Mouse (Mus musculus) liver, embryonic 15.5 days (tissue): ENCODE measurements around the gene Socs2. TPM values are rescaled to one million over a fixed set of nuclear protein-coding genes. Genes with fewer than 3 reads are reported as not detected.

ENCODE experiments used
- ATAC-seq: fragments of 200-750 bp; cut with Nextera tagmentation; 2 replicates; pipeline ENCODE4 v1.8.0; 2017; ENCODE audit warnings: moderate number of reproducible peaks, mild to moderate bottlenecking, moderate library complexity; ENCODE audit not compliant: insufficient read depth
- H3K27ac ChIP-seq: fragments of 300-500 bp; sonication (generic); replicated peaks from 2 replicates; pipeline ENCODE4 v1.5.1; 2015; ENCODE audit warnings: mild to moderate bottlenecking, inconsistent platforms
- H3K27me3 ChIP-seq: fragments of 300-500 bp; sonication (generic); 2 replicates; pipeline ENCODE4 v1.6.1; 2015; ENCODE audit warnings: mild to moderate bottlenecking, inconsistent platforms
- H3K36me3 ChIP-seq: fragments of 300-500 bp; sonication (generic); replicated peaks from 2 replicates; pipeline ENCODE4 v1.6.1; 2015; ENCODE audit warnings: moderate library complexity, mild to moderate bottlenecking, inconsistent platforms
- H3K4me1 ChIP-seq: fragments of 300-500 bp; sonication (generic); replicated peaks from 2 replicates; pipeline ENCODE4 v1.6.1; 2015; ENCODE audit warnings: inconsistent platforms
- H3K4me2 ChIP-seq: fragments of 300-500 bp; sonication (generic); 2 replicates; pipeline ENCODE4 v1.6.1; 2015; ENCODE audit warnings: moderate library complexity, mild to moderate bottlenecking, inconsistent platforms
- H3K4me3 ChIP-seq: fragments of 300-500 bp; sonication (generic); replicated peaks from 2 replicates; pipeline ENCODE4 v1.5.1; 2015; ENCODE audit warnings: mild to moderate bottlenecking, inconsistent platforms
- H3K9ac ChIP-seq: fragments of 300-500 bp; sonication (generic); 2 replicates; pipeline ENCODE4 v1.6.1; 2015; ENCODE audit warnings: moderate library complexity, mild to moderate bottlenecking, inconsistent platforms
- H3K9me3 ChIP-seq: fragments of 300-500 bp; sonication (generic); replicated peaks from 2 replicates; pipeline ENCODE4 v1.6.1; 2016; ENCODE audit warnings: inconsistent platforms
- WGBS: fragments of 180-500 bp; shearing (Covaris S2); methylation state at CpG from one replicate; pipeline ENCODE4 v1.1.7; 2015; ENCODE audit warnings: mixed read lengths; ENCODE audit not compliant: insufficient replicate concordance; 5-methylcytosine and 5-hydroxymethylcytosine counted together
- polyA plus RNA-seq: library from polyadenylated mRNA; unstranded; fragments of >200 nt; fragmentation: Nextera tagmentation; extraction: Ambion mirVana; gene quantifications from 2 replicates; pipeline ENCODE4 v1.2.1, GENCODE M21; 2015

Gene Socs2
- polyA plus RNA-seq, 1 experiment from 2014 or later = 6.0 TPM

DNA sequence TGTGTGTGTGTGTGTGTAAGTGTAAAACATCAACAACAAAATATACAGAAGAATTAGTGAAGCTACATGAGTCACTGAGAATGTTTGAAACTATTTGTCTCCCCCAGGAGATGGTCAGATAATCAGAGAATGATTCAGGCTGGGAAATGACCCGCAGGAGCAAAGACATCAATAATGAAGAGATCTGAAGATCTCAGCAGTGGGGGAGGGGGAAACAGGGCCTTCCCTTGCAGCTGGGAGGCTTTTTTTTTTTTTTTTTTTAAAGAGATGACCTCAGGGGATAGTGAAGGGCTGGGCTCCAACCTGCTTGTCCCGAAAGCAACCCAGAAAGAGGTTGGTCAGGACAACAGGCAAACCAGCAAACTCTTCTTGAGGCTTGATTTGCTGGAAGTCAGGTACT is 54.7 kb downstream of the Socs2 start:
- no peak overlapping the region for H3K9ac ChIP-seq
- H3K4me2 ChIP-seq = no peak overlapping the region
- no peak overlapping the region for H3K27ac ChIP-seq
- no peaks in the 10 kb centered on the region for H3K27me3 ChIP-seq
- WGBS = 33% methylated on average over 2 of the region's 2 CpGs
- no peaks in the 10 kb centered on the region for H3K4me1 ChIP-seq
- no peak overlapping the region for H3K4me3 ChIP-seq
- no peaks in the 10 kb centered on the region for H3K9me3 ChIP-seq
- H3K36me3 ChIP-seq = no peaks in the 10 kb centered on the region
- no peak for ATAC-seq

DNA sequence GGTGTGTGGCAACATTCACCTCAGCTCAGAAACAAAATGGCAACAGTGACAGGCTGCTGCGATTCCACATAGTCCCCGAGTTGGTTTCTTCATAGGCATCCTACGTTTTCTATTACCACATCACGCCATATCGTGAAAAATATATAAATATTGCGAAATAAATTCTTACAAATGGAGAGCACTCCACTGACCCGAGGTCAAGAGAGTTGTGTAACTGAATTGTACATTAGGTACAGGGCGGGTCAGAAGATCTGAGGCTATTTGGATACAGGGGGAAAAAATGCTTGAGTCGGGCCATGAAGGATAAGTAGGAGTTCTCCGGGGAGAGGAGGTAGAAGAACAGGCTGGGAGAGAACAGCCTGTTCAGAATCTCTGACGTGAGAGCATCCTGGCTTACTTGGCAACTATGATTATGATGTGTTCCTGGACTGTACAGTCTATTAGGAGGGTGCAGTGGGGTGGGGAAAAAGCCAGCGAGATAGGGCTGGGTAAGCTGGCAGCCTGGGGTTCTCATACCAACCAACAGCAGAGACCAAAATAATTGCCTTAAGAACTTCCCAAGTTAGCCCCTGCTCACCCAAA is 55.6 kb downstream of the Socs2 start:
- H3K9ac ChIP-seq = no peak overlapping the region
- H3K27me3 ChIP-seq = no peaks in the 10 kb centered on the region
- no peak overlapping the region for H3K27ac ChIP-seq
- ATAC-seq = no peak
- H3K4me2 ChIP-seq = no peak overlapping the region
- H3K36me3 ChIP-seq = no peaks in the 10 kb centered on the region
- no peaks in the 10 kb centered on the region for H3K9me3 ChIP-seq
- WGBS = 62% methylated on average over 12 of the region's 12 CpGs
- H3K4me3 ChIP-seq = no peak overlapping the region
- H3K4me1 ChIP-seq = no peaks in the 10 kb centered on the region

DNA sequence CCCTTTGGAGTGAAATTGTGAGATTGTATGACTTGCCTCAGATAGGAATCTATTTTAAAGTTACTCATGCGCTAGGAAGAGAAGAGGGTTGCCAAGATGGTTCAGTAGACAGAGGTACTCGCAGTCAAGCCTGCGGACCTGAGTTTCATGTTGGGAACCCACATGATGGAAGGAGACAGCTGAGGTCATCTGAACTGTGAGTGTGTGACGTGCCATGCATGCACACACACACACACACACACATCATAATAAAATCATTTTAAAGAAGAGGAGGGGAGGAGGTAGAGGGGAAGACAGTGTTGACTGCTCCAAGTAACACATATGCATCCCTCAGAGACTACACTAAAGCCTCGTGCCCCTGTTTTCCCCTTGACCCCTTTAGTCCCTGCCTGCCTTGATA is 56.9 kb downstream of the Socs2 start:
- Histone ChIP-seq H3K9me3 (no peaks in the 10 kb centered on the region), H3K27ac (no peak overlapping the region), H3K9ac (no peak overlapping the region), H3K27me3 (no peaks in the 10 kb centered on the region), H3K4me3 (no peak overlapping the region), H3K4me1 (no peaks in the 10 kb centered on the region), H3K4me2 (no peak overlapping the region), H3K36me3 (no peaks in the 10 kb centered on the region)
- 79% methylated on average over 5 of the region's 5 CpGs for WGBS
- ATAC-seq = no peak

DNA sequence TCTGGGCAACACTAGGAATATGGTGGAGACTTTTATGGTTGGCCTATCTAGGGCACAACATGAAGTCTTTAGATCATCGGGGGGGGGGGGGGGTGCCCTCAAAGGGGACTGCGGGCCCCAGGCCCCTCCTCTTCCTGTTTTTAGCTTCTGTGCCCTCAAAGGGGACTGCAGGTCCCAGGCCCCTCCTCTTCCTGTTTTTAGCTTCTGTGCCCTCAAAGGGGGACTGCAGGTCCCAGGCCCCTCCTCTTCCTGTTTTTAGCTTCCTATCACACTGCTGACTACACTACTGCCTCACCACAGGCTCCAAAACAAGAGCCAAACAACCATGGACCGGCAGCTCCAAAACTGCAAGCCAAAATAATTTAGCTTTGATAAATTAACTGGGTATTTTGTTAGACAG is 59.3 kb downstream of the Socs2 start:
- no peaks in the 10 kb centered on the region for H3K9me3 ChIP-seq
- H3K27me3 ChIP-seq = no peaks in the 10 kb centered on the region
- no peak overlapping the region for H3K4me2 ChIP-seq
- no peak for ATAC-seq
- no peak overlapping the region for H3K4me3 ChIP-seq
- no peak overlapping the region for H3K27ac ChIP-seq
- H3K9ac ChIP-seq = no peak overlapping the region
- no peaks in the 10 kb centered on the region for H3K36me3 ChIP-seq
- no peaks in the 10 kb centered on the region for H3K4me1 ChIP-seq
- 49% methylated on average over 3 of the region's 3 CpGs for WGBS

DNA sequence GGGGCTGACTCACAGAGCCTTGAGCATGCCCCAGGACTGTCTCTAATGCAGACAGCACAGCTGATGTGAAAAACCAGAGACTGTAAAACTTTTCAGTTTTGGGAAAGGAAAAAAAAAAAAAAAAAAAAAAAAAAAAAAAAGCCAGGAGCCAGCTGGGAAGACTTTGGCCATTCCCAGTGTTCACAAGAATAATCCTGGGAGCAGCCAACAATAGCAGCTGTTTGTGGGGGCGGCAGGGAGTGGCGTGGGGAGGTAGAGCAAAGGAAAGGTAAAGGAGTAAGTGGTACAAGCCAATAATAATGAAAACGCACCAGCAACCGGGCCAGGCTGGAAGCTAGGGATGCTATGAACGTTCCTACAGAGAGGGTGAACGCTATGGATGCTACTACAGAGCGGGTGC is 60.3 kb downstream of the Socs2 start:
- H3K4me1 ChIP-seq = no peaks in the 10 kb centered on the region
- no peaks in the 10 kb centered on the region for H3K9me3 ChIP-seq
- no peak overlapping the region for H3K27ac ChIP-seq
- no peak overlapping the region for H3K9ac ChIP-seq
- WGBS = 68% methylated on average over 7 of the region's 7 CpGs
- ATAC-seq = no peak
- no peaks in the 10 kb centered on the region for H3K36me3 ChIP-seq
- no peak overlapping the region for H3K4me3 ChIP-seq
- H3K4me2 ChIP-seq = no peak overlapping the region
- H3K27me3 ChIP-seq = no peaks in the 10 kb centered on the region

DNA sequence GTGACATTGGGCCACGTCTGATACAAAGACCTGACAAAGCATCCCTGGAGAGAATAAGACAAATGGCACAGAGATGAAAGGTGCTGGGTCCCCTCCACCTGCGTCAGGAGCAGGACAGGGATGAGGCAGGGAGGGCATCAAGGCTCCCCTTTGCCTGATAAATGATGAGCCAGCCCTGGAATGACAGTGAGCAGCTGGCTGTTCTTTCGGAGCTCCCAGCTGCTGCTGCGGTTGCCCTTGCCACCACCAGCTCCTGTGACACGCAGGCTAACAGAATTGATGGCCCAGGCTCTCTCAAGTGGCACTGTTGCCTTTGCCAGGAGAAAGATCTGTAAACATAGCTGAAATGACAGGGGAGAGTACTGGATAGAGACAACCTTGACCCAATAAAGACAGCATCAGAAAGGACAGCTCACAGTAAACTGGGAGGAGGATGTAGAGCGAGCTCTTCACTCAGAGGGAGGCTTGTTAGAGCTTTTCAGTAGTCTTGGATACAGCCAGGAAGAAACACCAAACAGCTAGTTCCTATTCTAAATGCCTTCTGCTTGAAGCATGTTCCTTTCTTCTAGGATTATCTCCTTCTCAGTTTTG is 61.2 kb downstream of the Socs2 start:
- Histone ChIP-seq H3K4me2 (no peak overlapping the region), H3K36me3 (no peaks in the 10 kb centered on the region), H3K4me3 (no peak overlapping the region), H3K27ac (no peak overlapping the region), H3K9me3 (no peaks in the 10 kb centered on the region), H3K9ac (no peak overlapping the region), H3K4me1 (no peaks in the 10 kb centered on the region), H3K27me3 (no peaks in the 10 kb centered on the region)
- 52% methylated on average over 6 of the region's 6 CpGs for WGBS
- no peak for ATAC-seq

DNA sequence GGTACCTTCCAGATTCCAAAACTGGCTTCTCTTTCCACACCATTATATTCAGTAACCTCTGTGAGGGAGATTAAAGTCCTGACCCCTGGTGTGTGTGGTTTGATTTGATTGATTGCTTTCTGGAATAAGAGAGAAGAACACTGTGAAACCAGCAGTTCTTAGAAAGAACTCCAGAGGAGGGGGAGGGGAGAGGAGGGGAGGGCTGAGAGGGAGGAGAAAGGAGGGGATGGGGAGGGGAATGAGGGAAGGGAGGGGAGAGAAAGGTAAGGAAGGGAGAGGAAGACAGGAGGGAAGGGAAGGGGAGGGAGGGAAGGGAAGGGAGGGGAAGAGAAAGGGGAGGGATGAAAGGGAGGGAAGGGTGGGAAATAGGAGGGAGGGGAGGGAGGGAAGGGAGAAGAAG is 62.3 kb downstream of the Socs2 start:
- no peak for ATAC-seq
- no peaks in the 10 kb centered on the region for H3K36me3 ChIP-seq
- no peaks in the 10 kb centered on the region for H3K27me3 ChIP-seq
- H3K9ac ChIP-seq = no peak overlapping the region
- H3K4me1 ChIP-seq = no peaks in the 10 kb centered on the region
- no peak overlapping the region for H3K4me3 ChIP-seq
- H3K4me2 ChIP-seq = no peak overlapping the region
- H3K9me3 ChIP-seq = no peaks in the 10 kb centered on the region
- H3K27ac ChIP-seq = no peak overlapping the region

DNA sequence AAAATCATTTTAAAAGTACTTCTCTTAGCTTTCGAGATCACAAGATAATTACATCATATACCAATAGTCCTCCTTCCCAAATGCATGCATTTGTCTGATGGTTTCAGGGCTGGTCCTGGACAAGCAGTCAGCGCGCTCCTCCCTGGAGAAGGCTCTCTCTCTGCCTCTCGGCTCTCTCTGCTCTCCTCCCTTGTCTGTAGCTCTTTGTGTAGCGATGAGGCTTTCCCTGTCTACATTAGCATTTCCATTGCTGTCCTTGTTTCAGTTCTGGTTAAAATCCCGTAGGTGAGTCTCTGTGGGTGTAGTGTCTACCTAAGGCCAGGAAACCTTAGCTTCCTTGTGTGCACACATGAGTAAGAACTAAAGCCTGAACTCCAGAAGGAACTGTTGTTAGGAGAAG is 62.9 kb downstream of the Socs2 start:
- Histone ChIP-seq H3K4me3 (no peak overlapping the region), H3K27me3 (no peaks in the 10 kb centered on the region), H3K36me3 (no peaks in the 10 kb centered on the region), H3K9ac (no peak overlapping the region), H3K27ac (no peak overlapping the region), H3K9me3 (no peaks in the 10 kb centered on the region), H3K4me1 (no peaks in the 10 kb centered on the region), H3K4me2 (no peak overlapping the region)
- WGBS = 65% methylated on average over 6 of the region's 6 CpGs
- no peak for ATAC-seq

DNA sequence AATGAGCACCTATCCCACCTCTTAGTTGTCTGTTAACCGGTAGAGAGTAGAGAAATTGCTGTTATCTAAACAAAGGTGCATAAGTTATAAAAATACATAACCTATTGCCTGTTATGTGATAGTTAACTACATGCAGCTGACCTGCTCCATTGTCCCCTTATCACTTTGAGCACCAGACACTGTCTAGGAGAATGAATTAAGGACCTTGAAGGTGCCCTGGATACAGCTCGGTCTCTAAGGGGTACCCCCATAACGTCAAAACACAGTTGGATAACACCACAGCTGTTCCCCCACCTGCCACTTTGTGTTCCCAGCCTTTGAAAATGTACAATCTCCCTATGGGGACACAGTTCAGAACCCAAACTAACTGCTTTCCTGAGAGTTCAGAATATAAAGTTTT is 68.5 kb downstream of the Socs2 start:
- H3K36me3 ChIP-seq = no peaks in the 10 kb centered on the region
- no peak overlapping the region for H3K9ac ChIP-seq
- 54% methylated on average over 3 of the region's 3 CpGs for WGBS
- no peaks in the 10 kb centered on the region for H3K4me1 ChIP-seq
- H3K27ac ChIP-seq = no peak overlapping the region
- no peak overlapping the region for H3K4me3 ChIP-seq
- H3K9me3 ChIP-seq = no peaks in the 10 kb centered on the region
- no peaks in the 10 kb centered on the region for H3K27me3 ChIP-seq
- ATAC-seq = no peak
- no peak overlapping the region for H3K4me2 ChIP-seq

DNA sequence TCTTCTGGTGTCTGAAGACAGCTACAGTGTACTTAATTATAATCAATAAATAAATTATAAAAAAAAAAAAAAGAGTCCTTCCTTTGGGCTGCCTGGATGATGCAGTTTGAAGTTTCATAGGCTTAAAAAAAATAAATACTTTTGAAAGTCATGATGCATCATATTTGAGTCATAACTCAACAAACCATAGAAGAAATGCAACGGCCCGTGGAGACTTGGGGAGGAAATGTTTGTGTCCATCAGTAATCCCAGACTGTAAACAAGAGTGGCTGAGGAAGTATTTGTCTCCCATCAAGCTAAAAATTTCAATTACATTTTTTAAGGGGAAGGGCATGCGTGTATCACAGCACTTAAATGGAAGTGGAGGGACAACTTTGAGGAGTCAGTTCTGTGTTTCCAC is 69.2 kb downstream of the Socs2 start:
- Histone ChIP-seq H3K4me2 (no peak overlapping the region), H3K9ac (no peak overlapping the region), H3K27me3 (no peaks in the 10 kb centered on the region), H3K4me3 (no peak overlapping the region), H3K27ac (no peak overlapping the region), H3K9me3 (no peaks in the 10 kb centered on the region), H3K36me3 (no peaks in the 10 kb centered on the region), H3K4me1 (no peaks in the 10 kb centered on the region)
- 68% methylated on average over 3 of the region's 3 CpGs for WGBS
- ATAC-seq = no peak

DNA sequence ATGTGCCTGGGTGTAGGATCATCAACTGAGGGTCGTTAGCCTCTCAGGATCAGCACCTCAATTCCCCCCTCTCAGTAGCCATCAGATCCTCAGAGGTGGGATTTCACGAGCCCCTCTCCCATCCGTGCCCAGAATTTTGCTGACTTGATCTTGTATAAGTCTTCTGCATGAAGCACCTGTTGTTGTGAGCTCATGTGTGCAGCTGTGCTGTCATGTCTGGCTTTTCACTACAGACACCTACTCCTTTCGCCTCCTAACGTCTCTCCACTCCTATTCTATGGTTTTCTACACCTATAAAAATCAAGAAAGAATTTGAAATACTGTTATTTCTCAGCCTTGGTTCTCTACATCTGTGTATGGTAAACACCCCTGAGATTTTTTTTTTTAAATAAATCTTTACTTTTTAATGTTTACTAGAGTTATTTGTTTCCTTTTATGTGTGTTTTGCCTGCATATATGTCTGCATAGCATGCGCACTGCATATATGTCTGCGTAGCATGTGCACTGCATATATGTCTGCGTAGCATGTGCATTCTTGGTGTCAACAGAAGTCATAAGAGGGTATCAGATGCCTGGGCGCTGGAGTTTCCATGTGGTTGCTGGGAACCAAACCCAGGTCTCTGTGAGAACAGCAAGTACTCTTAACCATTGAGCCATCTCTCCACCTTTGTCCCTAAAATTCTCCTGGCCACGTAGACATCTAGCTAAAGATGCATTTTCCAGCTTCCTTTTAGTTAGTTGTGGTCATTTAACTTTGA is 74.0 kb downstream of the Socs2 start:
- H3K4me3 ChIP-seq = no peak overlapping the region
- no peak overlapping the region for H3K9ac ChIP-seq
- H3K27ac ChIP-seq = no peak overlapping the region
- H3K4me1 ChIP-seq = no peaks in the 10 kb centered on the region
- WGBS = 66% methylated on average over 10 of the region's 10 CpGs
- ATAC-seq = no peak
- H3K27me3 ChIP-seq = no peaks in the 10 kb centered on the region
- H3K36me3 ChIP-seq = no peaks in the 10 kb centered on the region
- no peak overlapping the region for H3K4me2 ChIP-seq
- H3K9me3 ChIP-seq = no peaks in the 10 kb centered on the region

DNA sequence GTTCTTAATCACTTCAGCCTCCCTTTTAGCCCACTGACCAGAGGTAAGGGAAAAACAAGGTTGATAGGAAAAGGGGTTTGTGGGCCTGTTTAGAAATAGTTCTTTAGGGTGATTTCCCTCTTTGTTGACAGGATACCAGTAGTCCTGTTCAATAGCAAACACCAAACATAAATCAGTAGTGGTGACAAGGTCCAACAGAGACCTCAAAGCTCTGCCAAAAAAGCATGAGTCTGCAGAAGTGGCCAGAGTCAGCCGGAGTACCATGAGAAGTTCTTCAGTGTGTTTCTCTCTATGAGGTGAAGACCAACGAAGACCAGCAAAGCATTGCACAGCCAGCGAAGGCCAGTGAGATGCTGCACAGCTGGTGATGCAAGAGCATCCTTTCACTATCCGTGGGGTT is 76.3 kb downstream of the Socs2 start:
- WGBS = 70% methylated on average over 4 of the region's 4 CpGs
- no peak for ATAC-seq
- Histone ChIP-seq H3K27ac (no peak overlapping the region), H3K9ac (no peak overlapping the region), H3K27me3 (no peaks in the 10 kb centered on the region), H3K4me2 (no peak overlapping the region), H3K9me3 (no peaks in the 10 kb centered on the region), H3K4me3 (no peak overlapping the region), H3K36me3 (no peaks in the 10 kb centered on the region), H3K4me1 (no peaks in the 10 kb centered on the region)
